Mouse (Mus musculus): ENCODE data around the gene Ube3c. TPM values are rescaled to one million over a fixed set of nuclear protein-coding genes. Genes with fewer than 3 reads are reported as not detected.
A peak's percentile ranks its signal among the peaks of the same experiment; 100 is the strongest.
"Not testable (repeated sequence)": the region's sequence is repeated elsewhere in the genome, so short reads cannot be mapped to it uniquely, and the experiment has no call there.

Gene Ube3c
- total RNA-seq (2014; fragmentation: Nextera tagmentation) (37.1 and 49.5 TPM in 2 replicates), total RNA-seq (2017) (35.8 and 38.0 TPM in 2 replicates), polyA plus RNA-seq (2012) (3.5 and 3.8 TPM in 2 replicates)

- H3K4me1 ChIP-seq (ENCODE audit: insufficient read depth, low read depth, low read length): peaks cover 24% of the 10 kb centered on the region
- peak; percentile 79 for DNase-seq (ENCODE audit: low spot score)
- TF ChIP-seq GATA2 (IDR thresholded peaks at IDR 0.05; ENCODE audit: borderline replicate concordance, low read depth, low read length): no peak
- TF ChIP-seq TAL1 (conservative IDR thresholded peaks at IDR 0.05; ENCODE audit: low read depth, low read length): no peak
- no peak for TF ChIP-seq CTCF (IDR thresholded peaks at IDR 0.05; ENCODE audit: low read depth, low read length)
- TF ChIP-seq POLR2AphosphoS5 (IDR thresholded peaks at IDR 0.05; ENCODE audit: insufficient replicate concordance, low read depth, low read length): no peak
- TF ChIP-seq GATA1 (IDR thresholded peaks at IDR 0.05; ENCODE audit: borderline replicate concordance, low read length): no peak
These were observed at the start of gene Ube3c for GRCm38 (mm10) chr5:29568848-29569377. TSS of gene Ube3c (plus strand) at chr5:29569242.

GRCm38 (mm10) chr5:29560111-29560510 lies 8.9 kb upstream of the Ube3c start:
- DNase-seq (ENCODE audit: low spot score): no peak
- Histone ChIP-seq H3K4me1 (ENCODE audit: insufficient read depth, low read depth, low read length) (peaks cover 6% of the 10 kb centered on the region; the same call in 1 of the 2 replicates), H3K4me3 (ENCODE audit: low read depth, low read length) (no peak overlapping the region), H3K27me3 (ENCODE audit: insufficient read depth, low read length) (peaks cover 14% of the 10 kb centered on the region), H3K36me3 (replicated peaks) (no peaks in the 10 kb centered on the region), H3K9me3 (replicated peaks) (no peaks in the 10 kb centered on the region)
- TF ChIP-seq TAL1 (conservative IDR thresholded peaks at IDR 0.05; ENCODE audit: low read depth, low read length): no peak
- no peak for TF ChIP-seq POLR2AphosphoS5 (IDR thresholded peaks at IDR 0.05; ENCODE audit: insufficient replicate concordance, low read depth, low read length)
- TF ChIP-seq GATA1 (IDR thresholded peaks at IDR 0.05; ENCODE audit: borderline replicate concordance, low read length): no peak
- TF ChIP-seq CTCF (IDR thresholded peaks at IDR 0.05; ENCODE audit: low read depth, low read length): no peak
- no peak for TF ChIP-seq GATA2 (IDR thresholded peaks at IDR 0.05; ENCODE audit: borderline replicate concordance, low read depth, low read length)
- ATAC-seq (ENCODE audit: extremely low read depth, insufficient number of reproducible peaks, low FRiP score, poor library complexity, severe bottlenecking): no peak

More at GRCm38 (mm10) chr5:29568848-29569377, at the start of gene Ube3c:
- Histone ChIP-seq H3K9me3 (replicated peaks) (peaks cover 9% of the 10 kb centered on the region), H3K4me3 (ENCODE audit: low read depth, low read length) (peak within 1 kb of the TSS; percentile 95), H3K36me3 (replicated peaks) (peaks cover 31% of the 10 kb centered on the region), H3K27me3 (ENCODE audit: insufficient read depth, low read length) (no peaks in the 10 kb centered on the region)
- peak; percentile 84 for ATAC-seq (ENCODE audit: extremely low read depth, insufficient number of reproducible peaks, low FRiP score, poor library complexity, severe bottlenecking)

GRCm38 (mm10) chr5:29560667-29561066 lies 8.4 kb upstream of the Ube3c start:
- H3K4me3 ChIP-seq (ENCODE audit: low read depth, low read length): no peak overlapping the region
- TF ChIP-seq GATA2 (IDR thresholded peaks at IDR 0.05; ENCODE audit: borderline replicate concordance, low read depth, low read length): no peak
- TF ChIP-seq TAL1 (conservative IDR thresholded peaks at IDR 0.05; ENCODE audit: low read depth, low read length): no peak
- TF ChIP-seq POLR2AphosphoS5 (IDR thresholded peaks at IDR 0.05; ENCODE audit: insufficient replicate concordance, low read depth, low read length): no peak
- no peak for TF ChIP-seq GATA1 (IDR thresholded peaks at IDR 0.05; ENCODE audit: borderline replicate concordance, low read length)
- TF ChIP-seq CTCF (IDR thresholded peaks at IDR 0.05; ENCODE audit: low read depth, low read length): no peak
- H3K4me1 ChIP-seq (ENCODE audit: insufficient read depth, low read depth, low read length): peaks cover 6% of the 10 kb centered on the region; the same call in 1 of the 2 replicates
- no peak for ATAC-seq (ENCODE audit: extremely low read depth, insufficient number of reproducible peaks, low FRiP score, poor library complexity, severe bottlenecking)
- H3K27me3 ChIP-seq (ENCODE audit: insufficient read depth, low read length): peaks cover 14% of the 10 kb centered on the region
- DNase-seq (ENCODE audit: low spot score): no peak
- H3K9me3 ChIP-seq (replicated peaks): no peaks in the 10 kb centered on the region
- H3K36me3 ChIP-seq (replicated peaks): no peaks in the 10 kb centered on the region

GRCm38 (mm10) chr5:29569378-29570280 lies 587 bp downstream of the Ube3c start:
- Histone ChIP-seq H3K36me3 (replicated peaks) (peaks cover 34% of the 10 kb centered on the region), H3K4me1 (ENCODE audit: insufficient read depth, low read depth, low read length) (peaks cover 24% of the 10 kb centered on the region), H3K4me3 (ENCODE audit: low read depth, low read length) (peak overlapping the region; percentile 95), H3K9me3 (replicated peaks) (peaks cover 14% of the 10 kb centered on the region), H3K27me3 (ENCODE audit: insufficient read depth, low read length) (no peaks in the 10 kb centered on the region)
- TF ChIP-seq TAL1 (conservative IDR thresholded peaks at IDR 0.05; ENCODE audit: low read depth, low read length) (no peak), CTCF (IDR thresholded peaks at IDR 0.05; ENCODE audit: low read depth, low read length) (no peak)
- DNase-seq (ENCODE audit: low spot score) (no peak), ATAC-seq (ENCODE audit: extremely low read depth, insufficient number of reproducible peaks, low FRiP score, poor library complexity, severe bottlenecking) (0 out of 2 replicates have a peak, but pooled peaks have one; percentile 11)

GRCm38 (mm10) chr5:29574286-29574685 lies 5.2 kb downstream of the Ube3c start:
- not testable (repeated sequence) for H3K27me3 ChIP-seq (ENCODE audit: insufficient read depth, low read length); H3K4me3 ChIP-seq (ENCODE audit: low read depth, low read length); ATAC-seq (ENCODE audit: extremely low read depth, insufficient number of reproducible peaks, low FRiP score, poor library complexity, severe bottlenecking); DNase-seq (ENCODE audit: low spot score)
- Histone ChIP-seq H3K36me3 (replicated peaks) (peaks cover 47% of the 10 kb centered on the region), H3K9me3 (replicated peaks) (peaks cover 14% of the 10 kb centered on the region), H3K4me1 (ENCODE audit: insufficient read depth, low read depth, low read length) (peaks cover 30% of the 10 kb centered on the region)

GRCm38 (mm10) chr5:29575085-29575484 lies 6.0 kb downstream of the Ube3c start:
- Histone ChIP-seq H3K27me3 (ENCODE audit: insufficient read depth, low read length) (no peaks in the 10 kb centered on the region), H3K9me3 (replicated peaks) (peaks cover 14% of the 10 kb centered on the region), H3K4me3 (ENCODE audit: low read depth, low read length) (no peak overlapping the region), H3K4me1 (ENCODE audit: insufficient read depth, low read depth, low read length) (peaks cover 24% of the 10 kb centered on the region), H3K36me3 (replicated peaks) (peaks cover 47% of the 10 kb centered on the region)
- DNase-seq (ENCODE audit: low spot score): no peak
- no peak for TF ChIP-seq CTCF (IDR thresholded peaks at IDR 0.05; ENCODE audit: low read depth, low read length)
- no peak for TF ChIP-seq TAL1 (conservative IDR thresholded peaks at IDR 0.05; ENCODE audit: low read depth, low read length)
- no peak for TF ChIP-seq GATA2 (IDR thresholded peaks at IDR 0.05; ENCODE audit: borderline replicate concordance, low read depth, low read length)
- no peak for TF ChIP-seq POLR2AphosphoS5 (IDR thresholded peaks at IDR 0.05; ENCODE audit: insufficient replicate concordance, low read depth, low read length)
- no peak for TF ChIP-seq GATA1 (IDR thresholded peaks at IDR 0.05; ENCODE audit: borderline replicate concordance, low read length)
- no peak for ATAC-seq (ENCODE audit: extremely low read depth, insufficient number of reproducible peaks, low FRiP score, poor library complexity, severe bottlenecking)
